Mouse (Mus musculus): ENCODE results near the gene Hrh2.

GRCm38 (mm10) chr13:54203419-54203818, 11.5 kb downstream of the Hrh2 start:
- TF ChIP-seq CTCF (conservative IDR thresholded peaks at IDR 0.05; ENCODE audit: low read length) (no peak), NANOG (IDR thresholded peaks at IDR 0.05; ENCODE audit: borderline replicate concordance, low read length) (no peak)
